Comparison of ENCODE assay signal across 8 mouse cellular contexts in the genomic region with DNA sequence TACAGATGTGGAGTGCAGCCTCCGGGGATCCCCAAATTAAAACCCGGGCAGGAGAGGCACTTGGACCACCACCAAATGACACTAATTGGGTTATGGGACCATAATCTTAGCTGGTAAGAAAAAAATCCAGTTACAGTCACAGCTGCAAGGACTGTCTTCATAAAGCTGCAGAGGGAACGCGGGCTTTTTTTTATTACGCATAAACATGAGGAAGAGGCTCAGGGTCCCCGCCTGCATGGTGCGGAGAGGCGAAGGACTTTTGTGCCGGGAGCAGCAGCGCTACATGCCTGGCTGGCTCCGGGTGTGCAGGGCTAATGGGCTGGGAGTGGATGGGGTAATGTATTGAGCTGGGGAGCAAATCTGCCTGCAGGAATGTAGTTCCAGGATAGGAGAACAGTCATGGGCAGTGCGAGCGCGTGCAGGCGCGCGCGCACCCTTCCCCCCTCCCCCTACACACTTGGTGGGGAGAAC. TPM values are rescaled to one million over a fixed set of nuclear protein-coding genes. Genes with fewer than 3 reads are reported as not detected.
DNase-seq lines count a peak whose midpoint lies in the region; ATAC-seq lines count a peak whose summit lies in the region.

No protein-coding gene starts in this region.

- peaks cover 8% of the 10 kb centered on the region; the same call in 1 of the 2 replicates for H3K27me3 ChIP-seq in forebrain, embryonic 13.5 days
- H3K27me3 ChIP-seq in limb, embryonic 11.5 days (ENCODE audit: control insufficient read depth, insufficient read depth, low read length), result no peaks in the 10 kb centered on the region
- no peaks in the 10 kb centered on the region; the same call in 1 of the 2 replicates for H3K27me3 ChIP-seq in neural tube, embryonic 15.5 days (replicated peaks)

- H3K9me3 ChIP-seq in forebrain, embryonic 13.5 days (replicated peaks), result no peaks in the 10 kb centered on the region
- no peaks in the 10 kb centered on the region for H3K9me3 ChIP-seq in limb, embryonic 11.5 days (ENCODE audit: control insufficient read depth, low read length)
- H3K9me3 ChIP-seq in neural tube, embryonic 15.5 days (replicated peaks), result no peaks in the 10 kb centered on the region

- H3K4me2 ChIP-seq in forebrain, embryonic 13.5 days, result peak overlapping the region; percentile 62
- H3K4me2 ChIP-seq in limb, embryonic 11.5 days (ENCODE audit: low read depth, severe bottlenecking), result peak overlapping the region; percentile 52
- peak overlapping the region; percentile 91 for H3K4me2 ChIP-seq in neural tube, embryonic 15.5 days

- WGBS in forebrain, embryonic 13.5 days, result 0% methylated on average over 18 of the region's 18 CpGs
- WGBS in limb, embryonic 11.5 days, result 1% methylated on average over 18 of the region's 18 CpGs
- WGBS in neural tube, embryonic 15.5 days, result 0% methylated on average over 18 of the region's 18 CpGs

- H3K4me3 ChIP-seq in forebrain, embryonic 13.5 days, result peak overlapping the region; percentile 36
- H3K4me3 ChIP-seq in limb, embryonic 11.5 days (ENCODE audit: low read depth, low read length), result peak overlapping the region; percentile 25; the same call in 1 of the 2 replicates
- H3K4me3 ChIP-seq in neural tube, embryonic 15.5 days (replicated peaks), result peak overlapping the region; percentile 45

- no peaks in the 10 kb centered on the region for H3K36me3 ChIP-seq in forebrain, embryonic 13.5 days (ENCODE audit: poor library complexity, severe bottlenecking)
- H3K36me3 ChIP-seq in limb, embryonic 11.5 days (ENCODE audit: control insufficient read depth, insufficient read depth, low read length), result no peaks in the 10 kb centered on the region
- no peaks in the 10 kb centered on the region for H3K36me3 ChIP-seq in neural tube, embryonic 15.5 days

- peak; percentile 68 for ATAC-seq in forebrain, embryonic 13.5 days
- peak; percentile 85 for ATAC-seq in limb, embryonic 11.5 days (ENCODE audit: insufficient number of reproducible peaks, low FRiP score, low TSS enrichment, low read depth)
- ATAC-seq in neural tube, embryonic 15.5 days (ENCODE audit: low FRiP score), result peak; percentile 71

- peaks cover 39% of the 10 kb centered on the region for H3K4me1 ChIP-seq in forebrain, embryonic 13.5 days
- peaks cover 27% of the 10 kb centered on the region for H3K4me1 ChIP-seq in limb, embryonic 11.5 days (ENCODE audit: control insufficient read depth, insufficient read depth, low read length)
- peaks cover 32% of the 10 kb centered on the region for H3K4me1 ChIP-seq in neural tube, embryonic 15.5 days

- DNase-seq in layer of hippocampus, postnatal 10 days (ENCODE audit: low spot score in 2 of 2), result peak; percentile 33 to 46
- DNase-seq in layer of hippocampus, adult 8-10 months (ENCODE audit: low spot score in 2 of 2), result no peak
- peak; percentile 50 for DNase-seq in cerebellum, adult 9-10 months
- peak; percentile 83 for DNase-seq in limb, embryonic 11.5 days (ENCODE audit: low spot score)
- DNase-seq in urinary bladder, postnatal 36 days (ENCODE audit: low spot score in 2 of 2), result no peak
- DNase-seq in urinary bladder, postnatal 14 days (ENCODE audit: low spot score), result no peak

- H3K27ac ChIP-seq in forebrain, embryonic 13.5 days, result peak overlapping the region; percentile 95
- peak overlapping the region; percentile 95 for H3K27ac ChIP-seq in limb, embryonic 11.5 days (replicated peaks; ENCODE audit: low read depth, low read length)
- H3K27ac ChIP-seq in neural tube, embryonic 15.5 days (replicated peaks), result peak overlapping the region; percentile 94

- peak overlapping the region; percentile 65 for H3K9ac ChIP-seq in forebrain, embryonic 13.5 days
- peak overlapping the region; percentile 62 for H3K9ac ChIP-seq in limb, embryonic 11.5 days (ENCODE audit: low read length)
- H3K9ac ChIP-seq in neural tube, embryonic 15.5 days (replicated peaks), result peak overlapping the region; percentile 59

RNA-seq across cellular contexts. Expression of gene Sertad4, which starts 20.3 kb away (rescaled TPM):
- 10 to 100 TPM; 29.4 to 30.1 TPM for total RNA-seq in layer of hippocampus, postnatal 10 days (2021)
- 10 to 100 TPM; 13.4 to 17.3 (median 14.7) TPM for total RNA-seq in layer of hippocampus, adult 8-10 months (2022)
- 20.4 and 20.5 TPM in 2 replicates for polyA plus RNA-seq in forebrain, embryonic 13.5 days (2015; fragmentation: Nextera tagmentation; extraction: Ambion mirVana)
- 71.9 and 73.6 TPM in 2 replicates for polyA plus RNA-seq in limb, embryonic 11.5 days (2014; fragmentation: Nextera tagmentation; extraction: Ambion mirVana)
- 16.6 and 17.3 TPM in 2 replicates for polyA plus RNA-seq in neural tube, embryonic 15.5 days (2015; fragmentation: Nextera tagmentation; extraction: Ambion mirVana)

Comparison
In these comparisons a context has a peak if more than half of its experiments do, and no peak if none do; other contexts are left out.
1. DNase-seq: peak in layer of hippocampus, postnatal 10 days (2 of 2), cerebellum, adult 9-10 months (single experiment) and limb, embryonic 11.5 days (single experiment); none in layer of hippocampus, adult 8-10 months (0 of 2), urinary bladder, postnatal 36 days (0 of 2) and urinary bladder, postnatal 14 days (single experiment).
2. Peak in every context shown above with its lines, with median percentiles within 50 percentile points of each other: ATAC-seq, H3K27ac ChIP-seq, H3K4me2 ChIP-seq, H3K4me3 ChIP-seq and H3K9ac ChIP-seq.